Mouse (Mus musculus) embryonic facial prominence, embryonic 13.5 days (tissue): ENCODE measurements around the gene Slc31a2. TPM values are rescaled to one million over a fixed set of nuclear protein-coding genes. Genes with fewer than 3 reads are reported as not detected.
"Not testable (repeated sequence)": the region's sequence is repeated elsewhere in the genome, so short reads cannot be mapped to it uniquely, and the experiment has no call there.

Source experiments
- ATAC-seq: fragments of 200-750 bp; cut with Nextera tagmentation; 2 replicates; pipeline ENCODE4 v1.8.0; 2017; ENCODE audit warnings: low read depth; ENCODE audit not compliant: insufficient number of reproducible peaks, insufficient read depth, low FRiP score, low TSS enrichment
- H3K27ac ChIP-seq: fragments of 300-500 bp; sonication (generic); 2 replicates; pipeline ENCODE4 v1.5.1; 2015; ENCODE audit warnings: moderate library complexity, mild to moderate bottlenecking, inconsistent platforms
- H3K27me3 ChIP-seq: fragments of 300-500 bp; sonication (generic); 2 replicates; pipeline ENCODE4 v1.6.1; 2015; ENCODE audit warnings: mild to moderate bottlenecking, inconsistent platforms
- H3K36me3 ChIP-seq: fragments of 300-500 bp; sonication (generic); 2 replicates; pipeline ENCODE4 v1.6.1; 2015; ENCODE audit warnings: mild to moderate bottlenecking, inconsistent platforms
- H3K4me1 ChIP-seq: fragments of 300-500 bp; sonication (generic); 2 replicates; pipeline ENCODE4 v1.6.1; 2015; ENCODE audit warnings: inconsistent platforms
- H3K4me2 ChIP-seq: fragments of 300-500 bp; sonication (generic); 2 replicates; pipeline ENCODE4 v1.6.1; 2015; ENCODE audit warnings: moderate library complexity, mild to moderate bottlenecking, inconsistent platforms
- H3K4me3 ChIP-seq: fragments of 300-500 bp; sonication (generic); 2 replicates; pipeline ENCODE4 v1.5.1; 2015; ENCODE audit warnings: mild to moderate bottlenecking, inconsistent platforms
- H3K9ac ChIP-seq: fragments of 300-500 bp; sonication (generic); 2 replicates; pipeline ENCODE4 v1.6.1; 2015; ENCODE audit warnings: mild to moderate bottlenecking, inconsistent platforms
- H3K9me3 ChIP-seq: fragments of 300-500 bp; sonication (generic); 2 replicates; pipeline ENCODE4 v1.6.1; 2016; ENCODE audit warnings: inconsistent platforms
- WGBS: fragments of 180-500 bp; shearing (Covaris S2); methylation state at CpG from one replicate; pipeline ENCODE4 v1.1.7; 2015; ENCODE audit warnings: mixed read lengths; 5-methylcytosine and 5-hydroxymethylcytosine counted together
- polyA plus RNA-seq: library from polyadenylated mRNA; unstranded; fragments of >200 nt; fragmentation: Nextera tagmentation; extraction: Ambion mirVana; gene quantifications from 2 replicates; pipeline ENCODE4 v1.2.1, GENCODE M21; 2015

Slc31a2 gene
- polyA plus RNA-seq, 1 experiment from 2014 or later = 19.0 TPM

DNA sequence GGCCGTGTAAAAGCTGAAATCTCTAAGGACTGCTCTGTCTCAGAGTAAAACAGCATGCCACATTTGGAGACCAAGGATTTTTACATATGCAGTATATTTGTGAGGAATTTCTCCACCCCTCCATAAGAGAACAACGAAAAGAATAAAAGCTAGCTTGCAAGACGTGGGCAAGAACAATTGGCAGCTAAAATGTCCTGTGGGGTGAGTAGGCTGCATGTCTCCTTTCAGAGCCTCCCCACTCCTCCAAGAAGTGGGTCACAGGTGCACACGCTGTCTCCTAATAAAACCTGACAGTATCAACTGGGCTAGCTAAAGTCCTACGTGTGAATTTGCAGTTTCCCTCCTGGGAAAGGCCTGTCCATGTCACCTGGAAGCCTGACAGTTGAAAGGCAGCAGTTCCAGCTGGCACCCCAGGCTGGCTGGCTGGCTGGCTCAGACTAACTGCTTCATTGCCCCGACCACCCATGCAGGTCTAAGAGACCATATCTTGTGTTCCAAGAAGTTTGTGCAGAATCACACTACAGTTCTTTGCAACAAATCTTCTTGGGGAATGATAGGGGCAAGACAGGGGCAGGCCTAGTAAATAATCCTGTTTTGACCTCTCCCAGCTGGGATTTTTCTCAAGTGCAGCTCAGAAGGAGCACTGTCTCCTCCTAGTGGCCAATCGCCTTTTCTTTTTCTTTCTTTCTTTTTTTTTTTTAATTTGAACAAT, 927 bp downstream of the Slc31a2 start:
- H3K27me3 ChIP-seq = no peaks in the 10 kb centered on the region
- no peaks in the 10 kb centered on the region for H3K9me3 ChIP-seq
- no peak overlapping the region for H3K4me2 ChIP-seq
- no peak overlapping the region for H3K27ac ChIP-seq
- H3K36me3 ChIP-seq = no peaks in the 10 kb centered on the region
- H3K4me3 ChIP-seq = no peak overlapping the region
- no peaks in the 10 kb centered on the region for H3K4me1 ChIP-seq
- H3K9ac ChIP-seq = no peak overlapping the region
- no peak for ATAC-seq
- 47% methylated on average over 7 of the region's 7 CpGs for whole genome bisulfite sequencing

DNA sequence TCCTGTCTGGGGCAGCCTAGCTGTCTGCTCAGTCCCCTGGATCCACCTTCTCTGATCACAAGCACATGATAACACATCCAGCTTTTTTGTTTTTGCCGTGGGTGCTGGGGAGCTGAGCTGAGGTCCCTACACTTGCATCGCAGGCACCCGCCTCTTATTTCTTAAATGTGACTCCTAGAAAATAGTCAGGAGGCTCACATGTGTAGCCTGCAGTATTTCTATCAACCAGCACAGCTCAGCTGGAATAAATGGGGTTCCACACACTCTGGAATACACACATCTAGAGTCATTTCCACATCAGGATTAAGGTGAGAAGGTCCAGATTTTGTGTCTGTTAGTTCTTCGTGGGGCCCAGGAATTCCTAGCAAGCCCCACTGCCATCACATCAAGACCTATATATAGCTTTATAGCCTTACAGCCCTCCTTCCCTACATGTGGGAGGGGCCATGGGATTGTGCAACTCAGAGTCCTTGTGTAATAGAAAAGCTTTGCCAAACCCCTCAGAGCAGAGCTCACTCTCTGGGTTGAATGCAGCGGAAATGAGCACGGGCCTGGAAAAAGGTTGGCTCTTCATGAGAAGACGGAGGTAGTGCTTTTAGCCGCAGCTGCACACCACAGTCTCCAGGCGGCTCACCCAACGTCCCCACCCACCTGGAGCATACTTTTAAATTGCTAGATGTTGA, 2.9 kb downstream of the Slc31a2 start:
- Histone ChIP-seq H3K27me3 (no peaks in the 10 kb centered on the region), H3K36me3 (no peaks in the 10 kb centered on the region), H3K9ac (no peak overlapping the region), H3K27ac (no peak overlapping the region), H3K4me3 (no peak overlapping the region), H3K4me1 (no peaks in the 10 kb centered on the region), H3K4me2 (no peak overlapping the region), H3K9me3 (no peaks in the 10 kb centered on the region)
- WGBS = 82% methylated on average over 10 of the region's 10 CpGs
- ATAC-seq = no peak

DNA sequence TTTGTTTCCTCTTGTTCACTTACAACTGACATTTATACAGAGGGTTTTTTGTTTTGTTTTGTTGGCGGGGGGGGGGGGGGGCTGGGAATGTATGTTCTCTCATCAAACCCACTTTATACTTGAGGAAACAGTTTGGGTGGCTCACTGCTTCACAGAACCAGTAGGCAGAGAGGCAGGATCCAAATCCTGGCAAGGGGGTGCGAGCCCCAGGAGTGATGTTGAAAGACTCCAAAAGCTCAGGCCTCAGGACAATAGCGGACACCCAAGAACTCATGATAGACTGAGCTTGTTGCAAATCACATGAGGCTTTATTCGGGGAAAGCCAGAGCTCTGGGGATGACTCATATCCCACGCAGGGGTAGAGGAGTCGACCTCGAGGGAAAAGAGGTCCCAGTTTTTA, 3.7 kb downstream of the Slc31a2 start:
- not testable (repeated sequence) for H3K9me3 ChIP-seq, H3K27ac ChIP-seq, H3K9ac ChIP-seq, H3K27me3 ChIP-seq, H3K4me2 ChIP-seq, H3K4me3 ChIP-seq, H3K4me1 ChIP-seq, H3K36me3 ChIP-seq, ATAC-seq
- 75% methylated on average over 7 of the region's 7 CpGs for WGBS

DNA sequence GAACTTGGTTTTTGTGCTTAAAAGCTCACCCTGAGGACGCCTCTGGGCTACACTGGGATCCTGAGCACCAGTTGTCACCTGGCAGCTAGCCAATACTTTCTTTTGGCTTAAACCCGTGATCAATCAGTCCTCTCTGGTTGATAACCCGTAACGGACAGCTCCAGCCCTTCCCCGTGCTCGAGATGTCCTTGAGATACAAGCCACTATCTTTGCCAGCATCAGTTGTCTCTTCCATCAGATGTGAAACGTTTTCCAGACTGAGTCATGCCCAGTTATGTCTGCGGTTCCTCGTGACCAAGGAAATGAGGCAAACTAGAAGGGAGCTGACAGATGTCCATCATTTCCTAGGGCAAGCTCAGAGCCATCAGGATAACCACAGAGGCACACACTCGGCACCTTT, 4.7 kb downstream of the Slc31a2 start:
- H3K36me3 ChIP-seq = no peaks in the 10 kb centered on the region
- no peak overlapping the region for H3K9ac ChIP-seq
- H3K4me2 ChIP-seq = no peak overlapping the region
- no peak for ATAC-seq
- H3K4me3 ChIP-seq = no peak overlapping the region
- H3K9me3 ChIP-seq = no peaks in the 10 kb centered on the region
- no peak overlapping the region for H3K27ac ChIP-seq
- H3K4me1 ChIP-seq = no peaks in the 10 kb centered on the region
- 71% methylated on average over 10 of the region's 10 CpGs for WGBS
- H3K27me3 ChIP-seq = no peaks in the 10 kb centered on the region

DNA sequence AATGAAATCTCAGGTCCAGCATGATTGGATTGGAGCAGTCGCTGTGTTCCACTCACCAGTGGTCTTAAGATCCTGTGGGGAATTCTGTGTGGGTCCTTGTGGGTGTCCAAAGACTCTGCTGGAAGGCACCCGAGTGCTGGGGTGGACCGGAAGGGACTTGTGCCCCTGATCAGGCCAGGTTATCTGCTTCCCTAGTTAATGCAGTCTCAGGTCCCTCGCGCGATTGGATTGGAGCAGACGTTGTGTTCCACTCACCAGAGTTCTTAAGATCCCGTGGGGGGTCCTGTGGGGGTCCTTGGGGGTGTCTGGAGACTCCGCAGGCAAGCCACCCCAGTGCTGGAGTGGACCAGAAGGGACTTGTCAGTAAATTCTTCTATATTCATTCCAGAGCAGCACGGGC, 10.3 kb downstream of the Slc31a2 start:
- WGBS = 90% methylated on average over 10 of the region's 10 CpGs
- Histone ChIP-seq H3K4me2 (no peak overlapping the region), H3K4me1 (peaks cover 3% of the 10 kb centered on the region; the same call in 1 of the 2 replicates), H3K9ac (no peak overlapping the region), H3K9me3 (no peaks in the 10 kb centered on the region), H3K27me3 (no peaks in the 10 kb centered on the region), H3K36me3 (no peaks in the 10 kb centered on the region), H3K27ac (no peak overlapping the region), H3K4me3 (no peak overlapping the region)
- ATAC-seq = no peak

DNA sequence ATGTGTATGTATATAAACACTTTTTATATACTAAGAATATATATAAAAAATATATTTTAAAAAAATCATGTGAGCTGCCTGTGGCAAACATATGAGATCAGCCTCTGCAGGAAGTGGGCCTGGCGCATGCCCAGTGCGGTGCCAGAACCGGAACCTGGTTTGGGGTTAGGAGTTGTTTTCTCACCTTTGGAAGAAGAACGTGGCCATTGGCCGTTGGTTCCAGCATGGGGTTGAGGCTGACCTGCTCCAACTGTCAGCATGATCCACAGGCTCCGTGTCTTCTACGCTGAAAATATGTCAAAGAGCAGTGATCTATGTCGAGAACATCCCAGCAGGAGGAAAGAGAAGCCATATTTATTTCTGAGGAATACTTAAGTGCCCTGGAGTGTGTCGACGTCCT, 11.6 kb downstream of the Slc31a2 start:
- 92% methylated on average over 10 of the region's 10 CpGs for WGBS
- ATAC-seq = no peak
- H3K9me3 ChIP-seq = no peaks in the 10 kb centered on the region
- H3K4me3 ChIP-seq = no peak overlapping the region
- H3K27me3 ChIP-seq = no peaks in the 10 kb centered on the region
- H3K27ac ChIP-seq = no peak overlapping the region
- peaks cover 3% of the 10 kb centered on the region; the same call in 1 of the 2 replicates for H3K4me1 ChIP-seq
- no peaks in the 10 kb centered on the region for H3K36me3 ChIP-seq
- H3K9ac ChIP-seq = no peak overlapping the region
- no peak overlapping the region for H3K4me2 ChIP-seq

DNA sequence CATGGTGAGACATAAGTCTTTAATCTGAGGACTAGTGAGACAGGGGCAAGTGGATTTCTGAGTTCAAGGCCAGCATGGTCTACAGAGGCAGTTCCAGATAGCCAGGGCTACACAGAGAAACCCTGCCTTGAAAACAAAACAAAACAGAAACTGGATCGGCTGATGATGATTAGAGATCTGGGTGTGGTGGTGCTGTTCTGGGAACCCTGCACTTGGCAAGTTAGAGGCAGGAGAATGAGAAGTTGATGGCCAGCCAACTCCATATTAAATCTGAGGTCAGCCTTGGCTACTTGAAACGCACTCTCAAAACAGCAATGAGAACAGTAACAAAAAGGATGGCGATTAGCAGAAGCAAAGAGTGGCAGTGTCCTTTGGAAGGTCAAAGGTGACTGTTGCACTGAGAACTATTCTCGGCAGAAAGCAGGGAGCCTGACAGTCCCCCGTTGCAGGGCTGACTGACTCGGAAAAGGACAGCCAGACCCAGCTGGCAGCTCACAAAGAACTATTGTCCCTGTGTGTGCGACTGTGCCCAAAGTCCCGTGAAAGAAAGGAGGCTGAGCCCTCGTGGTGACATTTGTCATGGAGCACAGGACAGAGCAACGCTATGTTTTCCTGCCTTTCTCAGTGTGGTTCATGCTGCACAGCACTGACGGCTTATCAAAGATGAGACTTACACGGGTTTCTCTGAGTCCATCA, 12.6 kb downstream of the Slc31a2 start:
- no peak overlapping the region for H3K4me2 ChIP-seq
- no peak for ATAC-seq
- H3K27me3 ChIP-seq = no peaks in the 10 kb centered on the region
- no peak overlapping the region for H3K9ac ChIP-seq
- H3K9me3 ChIP-seq = no peaks in the 10 kb centered on the region
- no peak overlapping the region for H3K27ac ChIP-seq
- WGBS = 15% methylated on average over 12 of the region's 12 CpGs
- H3K36me3 ChIP-seq = no peaks in the 10 kb centered on the region
- H3K4me1 ChIP-seq = peaks cover 3% of the 10 kb centered on the region; the same call in 1 of the 2 replicates
- H3K4me3 ChIP-seq = no peak overlapping the region

DNA sequence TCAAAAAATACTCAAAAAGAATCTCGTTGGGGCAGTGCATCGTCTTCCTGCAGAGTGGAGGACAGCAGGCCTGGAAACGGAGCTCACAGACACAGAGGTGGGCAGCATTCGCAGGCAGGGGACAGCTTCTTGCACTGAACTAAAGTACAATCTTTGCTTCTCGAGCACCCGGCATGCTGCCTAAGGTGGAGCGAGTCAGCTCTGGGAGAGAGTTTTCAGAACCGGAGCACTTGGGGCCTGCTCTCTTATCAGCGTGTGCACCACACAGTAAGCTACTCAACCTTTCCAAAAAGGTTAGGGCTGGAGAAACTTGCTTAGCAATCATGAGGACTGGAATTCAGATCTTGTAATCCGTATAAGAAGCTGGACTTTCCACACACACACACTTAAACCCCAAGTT, 14.3 kb downstream of the Slc31a2 start:
- WGBS = 83% methylated on average over 10 of the region's 10 CpGs
- no peaks in the 10 kb centered on the region for H3K9me3 ChIP-seq
- H3K27me3 ChIP-seq = no peaks in the 10 kb centered on the region
- no peak overlapping the region for H3K4me3 ChIP-seq
- no peak overlapping the region for H3K27ac ChIP-seq
- no peak overlapping the region for H3K9ac ChIP-seq
- H3K4me1 ChIP-seq = peaks cover 3% of the 10 kb centered on the region; the same call in 1 of the 2 replicates
- H3K36me3 ChIP-seq = no peaks in the 10 kb centered on the region
- H3K4me2 ChIP-seq = no peak overlapping the region
- no peak for ATAC-seq

DNA sequence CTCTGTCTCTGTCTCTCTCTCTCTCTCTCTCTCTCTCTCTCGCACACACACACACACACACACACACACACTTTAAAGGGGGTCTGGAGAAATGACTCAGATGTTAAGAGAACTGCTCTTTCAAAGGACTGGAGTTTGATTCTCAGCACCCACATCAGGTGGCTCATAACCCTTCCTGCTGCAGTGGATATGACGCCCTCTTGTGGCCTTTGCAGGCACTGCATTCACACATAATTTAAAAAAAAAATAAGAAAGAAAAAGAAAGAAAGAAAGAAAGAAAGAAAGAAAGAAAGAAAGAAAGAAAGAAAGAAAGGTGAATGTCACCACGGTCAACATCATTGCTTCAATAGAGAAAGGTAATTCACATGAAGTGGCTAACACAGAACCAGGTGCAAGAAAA, 14.9 kb downstream of the Slc31a2 start:
- ATAC-seq = no peak
- Histone ChIP-seq H3K27ac (no peak overlapping the region), H3K9me3 (no peaks in the 10 kb centered on the region), H3K36me3 (no peaks in the 10 kb centered on the region), H3K9ac (no peak overlapping the region), H3K4me1 (peaks cover 3% of the 10 kb centered on the region; the same call in 1 of the 2 replicates), H3K4me2 (no peak overlapping the region), H3K27me3 (no peaks in the 10 kb centered on the region), H3K4me3 (no peak overlapping the region)
- WGBS = 66% methylated on average over 3 of the region's 3 CpGs

DNA sequence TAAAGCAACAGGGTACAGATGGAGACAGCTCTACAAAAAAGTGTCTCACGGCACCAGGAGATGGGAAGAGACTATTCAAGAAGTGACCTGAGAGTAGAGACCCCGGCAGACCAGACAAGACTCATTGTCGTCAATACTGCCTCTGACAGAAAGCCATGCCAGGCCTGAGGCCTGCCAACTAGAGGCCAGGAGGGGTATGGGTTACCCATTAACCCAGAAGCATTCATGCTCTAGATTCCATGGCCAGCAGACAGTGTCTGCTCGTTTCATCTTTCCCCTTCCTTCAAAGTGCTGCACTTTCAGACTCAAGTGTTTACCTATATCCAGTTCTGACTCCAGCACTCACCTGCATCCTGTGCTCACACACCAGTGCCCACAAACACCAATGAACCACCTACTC, 15.7 kb downstream of the Slc31a2 start:
- Histone ChIP-seq H3K4me1 (peaks cover 3% of the 10 kb centered on the region; the same call in 1 of the 2 replicates), H3K4me2 (no peak overlapping the region), H3K27me3 (no peaks in the 10 kb centered on the region), H3K27ac (no peak overlapping the region), H3K9ac (no peak overlapping the region), H3K36me3 (no peaks in the 10 kb centered on the region), H3K4me3 (no peak overlapping the region), H3K9me3 (no peaks in the 10 kb centered on the region)
- WGBS = 81% methylated on average over 4 of the region's 4 CpGs
- ATAC-seq = no peak

DNA sequence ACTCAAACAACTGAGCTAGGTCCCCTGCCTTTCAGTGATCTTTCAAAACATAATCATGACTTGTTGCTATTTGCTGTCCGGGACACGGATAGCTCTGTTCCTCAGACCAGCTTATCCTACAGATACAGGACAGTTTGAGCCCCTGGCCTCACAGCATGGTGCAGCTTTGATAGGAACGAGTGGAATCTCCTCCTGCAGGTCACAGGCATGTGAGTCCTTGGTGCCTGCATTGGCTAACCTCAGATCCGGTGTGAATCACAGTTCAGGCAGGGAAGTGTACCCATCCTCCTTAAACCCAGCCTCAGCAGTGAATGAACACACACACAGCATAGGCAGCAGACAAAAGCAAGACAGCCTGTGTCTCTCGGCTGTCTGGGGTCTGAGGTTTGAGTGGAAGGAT, 19.0 kb downstream of the Slc31a2 start:
- no peak overlapping the region for H3K4me2 ChIP-seq
- no peaks in the 10 kb centered on the region for H3K9me3 ChIP-seq
- ATAC-seq = no peak
- 62% methylated on average over 5 of the region's 5 CpGs for WGBS
- no peak overlapping the region for H3K9ac ChIP-seq
- no peaks in the 10 kb centered on the region for H3K27me3 ChIP-seq
- no peak overlapping the region for H3K27ac ChIP-seq
- no peak overlapping the region for H3K4me3 ChIP-seq
- no peaks in the 10 kb centered on the region for H3K36me3 ChIP-seq
- H3K4me1 ChIP-seq = 0 out of 2 replicates have a peak, but pooled peaks cover 3% of the 10 kb centered on the region

DNA sequence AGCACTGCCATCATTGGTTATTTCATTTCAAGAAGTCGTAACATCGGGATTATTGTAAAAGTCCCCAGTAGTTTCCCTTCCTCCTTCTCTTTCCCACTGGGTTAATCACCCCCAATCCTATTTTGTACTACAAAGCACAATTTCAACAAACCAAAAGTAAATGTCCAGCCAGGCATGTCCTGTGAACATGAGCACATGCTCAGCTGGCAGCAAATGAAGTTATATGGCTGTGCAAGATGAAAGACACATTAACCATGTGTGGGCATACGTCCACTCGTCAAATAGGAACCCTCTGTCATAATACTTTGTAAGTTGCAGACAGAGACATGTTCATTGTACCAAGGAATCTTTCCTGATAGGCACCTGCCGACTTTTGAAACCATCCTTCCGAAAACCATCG, 20.6 kb downstream of the Slc31a2 start:
- Histone ChIP-seq H3K36me3 (no peaks in the 10 kb centered on the region), H3K27me3 (no peaks in the 10 kb centered on the region), H3K4me1 (peaks cover 12% of the 10 kb centered on the region), H3K9ac (no peak overlapping the region), H3K9me3 (no peaks in the 10 kb centered on the region), H3K27ac (no peak overlapping the region), H3K4me2 (no peak overlapping the region), H3K4me3 (no peak overlapping the region)
- 86% methylated on average over 7 of the region's 7 CpGs for WGBS
- no peak for ATAC-seq
